Mouse (Mus musculus): Measurements from ENCODE around the gene Col1a1.
A peak's percentile ranks its signal among the peaks of the same experiment; 100 is the strongest.

The Col1a1 gene

DNA sequence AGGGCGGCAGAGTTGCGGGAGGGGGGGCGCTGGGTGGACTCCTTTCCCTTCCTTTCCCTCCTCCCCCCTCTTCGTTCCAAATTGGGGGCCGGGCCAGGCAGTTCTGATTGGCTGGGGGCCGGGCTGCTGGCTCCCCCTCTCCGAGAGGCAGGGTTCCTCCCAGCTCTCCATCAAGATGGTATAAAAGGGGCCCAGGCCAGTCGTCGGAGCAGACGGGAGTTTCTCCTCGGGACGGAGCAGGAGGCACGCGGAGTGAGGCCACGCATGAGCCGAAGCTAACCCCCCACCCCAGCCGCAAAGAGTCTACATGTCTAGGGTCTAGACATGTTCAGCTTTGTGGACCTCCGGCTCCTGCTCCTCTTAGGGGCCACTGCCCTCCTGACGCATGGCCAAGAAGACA lies at the start of gene Col1a1:
TSS of gene Col1a1 (plus strand) at position 180 of the 400 bp plus-strand sequence.
- no peak for DNase-seq (ENCODE audit: low spot score in 2 of 2)

DNA sequence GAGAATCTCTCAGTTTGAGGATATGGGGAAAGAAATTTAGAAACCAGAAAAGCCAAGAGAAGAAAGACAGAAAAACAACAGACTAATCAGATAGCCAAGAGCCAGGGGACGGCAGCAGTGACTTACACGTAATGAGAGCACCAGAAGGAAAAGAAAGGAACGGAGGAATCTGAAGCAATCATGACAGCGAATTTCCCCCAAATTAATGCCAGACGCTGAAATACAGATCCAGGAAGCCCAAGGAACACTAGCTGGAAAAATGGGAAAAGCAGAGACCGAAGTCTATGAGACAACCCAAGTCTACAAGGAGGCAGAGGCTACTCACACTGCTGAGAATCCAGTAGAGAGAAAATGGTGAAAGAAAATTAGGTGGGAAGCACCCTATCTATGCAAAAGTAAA lies 44.9 kb upstream of the Col1a1 start:
- DNase-seq (ENCODE audit: low spot score in 2 of 2) = no peak

DNA sequence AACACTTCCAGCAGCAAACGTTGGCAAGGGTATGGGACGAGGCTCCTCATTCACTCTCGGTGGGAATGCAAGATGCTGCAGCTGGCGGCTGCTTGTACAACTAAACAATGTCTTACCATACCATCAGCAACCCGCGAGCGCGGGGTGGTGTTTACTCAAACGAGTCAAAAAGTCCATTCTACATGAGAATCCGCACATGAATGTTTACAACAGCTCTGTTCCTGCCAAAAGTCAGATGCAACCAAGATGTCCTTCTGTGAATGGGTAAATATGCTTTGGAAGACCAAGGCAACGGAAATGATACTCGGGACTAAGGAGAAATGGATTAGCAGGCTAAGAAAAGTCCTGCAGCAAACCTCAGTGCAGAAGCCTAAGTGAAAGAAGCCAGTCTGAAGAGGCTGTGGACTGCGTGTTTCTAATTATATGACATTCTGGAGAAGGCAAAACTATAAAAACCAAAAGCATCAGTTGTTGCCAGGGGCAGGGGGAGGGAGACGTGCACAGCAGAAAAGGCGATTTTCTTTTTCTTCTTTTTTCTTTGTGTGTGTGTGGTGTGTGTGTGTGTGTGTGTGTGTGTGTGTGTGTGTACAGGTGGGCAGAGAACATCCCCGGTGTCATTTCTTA lies 39.2 kb upstream of the Col1a1 start:
- DNase-seq (ENCODE audit: low spot score in 2 of 2) = no peak

DNA sequence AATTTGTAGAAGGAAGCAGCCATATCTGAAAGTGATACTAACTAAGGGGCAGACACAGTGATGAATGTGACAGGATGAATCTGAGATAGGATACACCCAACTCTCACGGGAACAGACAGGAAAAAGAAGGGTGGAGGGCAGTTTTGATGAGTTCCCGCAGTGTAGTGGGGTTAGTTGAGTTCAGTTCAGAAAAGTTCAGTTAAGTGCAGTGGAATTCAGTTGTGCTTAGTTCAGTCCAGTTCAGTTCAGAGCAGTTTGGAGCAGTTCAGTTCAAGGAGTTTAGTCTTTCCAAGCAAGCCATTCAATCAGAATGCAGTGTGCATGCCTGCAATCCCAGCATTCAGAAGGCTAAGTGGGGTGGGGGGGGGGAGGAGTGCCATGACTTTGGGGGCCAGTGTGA lies 34.8 kb upstream of the Col1a1 start:
- no peak for DNase-seq (ENCODE audit: low spot score in 2 of 2)

DNA sequence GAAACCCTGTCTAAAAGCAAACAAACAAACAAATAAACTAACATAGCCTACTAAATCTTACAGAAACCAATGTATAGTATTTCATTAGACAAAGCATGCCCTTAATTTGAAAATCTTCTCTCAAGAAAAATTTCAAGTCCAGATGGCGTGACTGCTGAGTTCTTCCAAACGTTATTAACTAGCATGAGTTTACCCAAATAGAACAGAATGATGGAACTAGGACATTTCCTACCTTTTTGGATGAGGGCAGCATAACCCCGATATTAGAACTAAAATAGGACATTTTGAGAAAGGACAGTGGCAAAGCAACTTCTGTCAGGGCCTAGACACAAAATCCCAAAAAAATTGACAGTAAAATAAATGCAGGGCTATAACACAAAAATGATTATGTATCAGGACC lies 31.7 kb upstream of the Col1a1 start:
- DNase-seq (ENCODE audit: low spot score in 2 of 2) = no peak

DNA sequence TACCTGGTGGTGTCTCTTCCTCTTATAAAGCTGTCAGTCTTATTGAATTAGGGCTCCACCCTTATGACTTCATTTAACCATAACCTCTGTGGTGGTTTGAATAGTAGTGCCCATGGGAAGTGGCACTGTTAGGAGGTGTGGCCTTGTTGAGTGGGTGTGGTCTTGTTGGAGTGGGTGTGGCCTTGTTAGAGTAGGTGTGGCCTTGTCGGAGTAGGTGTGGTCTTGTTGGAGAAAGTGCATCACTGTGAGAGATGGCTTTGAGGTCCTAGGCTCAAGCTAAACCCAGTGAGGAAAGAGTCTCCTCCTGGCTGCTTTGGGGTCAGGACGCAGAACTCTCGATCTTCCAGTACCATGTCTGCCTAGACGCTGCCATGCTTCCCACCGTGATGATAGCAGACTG lies 25.1 kb upstream of the Col1a1 start:
- no peak for DNase-seq (ENCODE audit: low spot score in 2 of 2)

DNA sequence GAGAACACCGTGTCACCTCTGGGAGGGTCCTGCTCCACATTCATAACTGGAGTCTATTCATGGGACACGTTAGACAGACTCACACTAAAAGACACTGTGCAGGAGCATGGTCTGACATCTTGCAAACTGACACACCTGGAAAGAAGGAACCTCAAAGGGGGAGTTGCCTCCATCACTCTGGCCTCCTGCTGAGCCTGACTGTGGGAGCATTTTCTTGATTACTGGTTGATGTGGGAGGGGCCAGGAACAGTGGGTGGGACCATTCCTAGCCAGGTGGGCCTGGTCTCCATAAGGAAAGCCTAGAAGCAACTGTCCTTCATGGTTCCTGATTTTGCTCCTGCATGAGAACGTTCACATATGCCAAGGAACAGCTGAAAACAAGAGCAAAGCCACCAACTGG lies 23.5 kb upstream of the Col1a1 start:
- no peak for DNase-seq (ENCODE audit: low spot score in 2 of 2)

DNA sequence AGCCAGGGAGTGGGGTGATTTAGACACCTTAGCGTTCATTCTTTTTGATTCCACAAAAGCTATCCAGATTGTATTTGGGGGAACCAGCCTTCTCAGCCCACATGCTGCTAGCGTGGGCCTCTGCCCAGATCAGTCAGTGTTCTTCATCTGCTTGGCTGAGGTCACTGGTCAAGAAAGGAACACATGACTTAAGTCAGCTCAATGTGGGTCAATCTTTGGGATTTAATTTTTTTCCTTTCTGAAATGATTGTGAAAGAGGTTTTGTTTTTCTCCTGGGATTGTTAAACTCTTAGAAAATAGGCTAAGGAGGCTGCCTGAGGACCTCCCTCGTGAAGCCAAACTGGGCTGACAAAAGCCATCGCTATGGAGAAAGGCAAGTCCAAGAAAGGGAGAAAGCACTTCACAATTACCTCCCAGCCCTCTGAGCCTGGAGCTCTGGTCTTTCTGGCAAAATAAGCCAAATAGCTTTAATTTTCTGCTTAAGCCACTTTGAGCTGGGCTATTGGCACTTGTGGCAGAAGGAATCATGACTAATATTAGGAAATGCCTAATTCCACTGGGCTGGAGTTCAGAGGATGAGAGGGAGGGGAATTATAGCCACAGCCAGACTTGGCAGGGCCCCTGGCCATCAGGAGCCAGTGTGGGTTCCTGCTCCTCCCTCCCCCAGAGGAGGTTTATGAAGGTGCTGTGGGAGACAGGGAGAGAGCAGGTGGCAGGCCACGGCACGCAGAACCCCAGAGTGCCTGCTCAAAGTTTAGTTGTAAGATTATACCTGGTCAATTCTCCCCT lies 22.5 kb upstream of the Col1a1 start:
- no peak for DNase-seq (ENCODE audit: low spot score in 2 of 2)

DNA sequence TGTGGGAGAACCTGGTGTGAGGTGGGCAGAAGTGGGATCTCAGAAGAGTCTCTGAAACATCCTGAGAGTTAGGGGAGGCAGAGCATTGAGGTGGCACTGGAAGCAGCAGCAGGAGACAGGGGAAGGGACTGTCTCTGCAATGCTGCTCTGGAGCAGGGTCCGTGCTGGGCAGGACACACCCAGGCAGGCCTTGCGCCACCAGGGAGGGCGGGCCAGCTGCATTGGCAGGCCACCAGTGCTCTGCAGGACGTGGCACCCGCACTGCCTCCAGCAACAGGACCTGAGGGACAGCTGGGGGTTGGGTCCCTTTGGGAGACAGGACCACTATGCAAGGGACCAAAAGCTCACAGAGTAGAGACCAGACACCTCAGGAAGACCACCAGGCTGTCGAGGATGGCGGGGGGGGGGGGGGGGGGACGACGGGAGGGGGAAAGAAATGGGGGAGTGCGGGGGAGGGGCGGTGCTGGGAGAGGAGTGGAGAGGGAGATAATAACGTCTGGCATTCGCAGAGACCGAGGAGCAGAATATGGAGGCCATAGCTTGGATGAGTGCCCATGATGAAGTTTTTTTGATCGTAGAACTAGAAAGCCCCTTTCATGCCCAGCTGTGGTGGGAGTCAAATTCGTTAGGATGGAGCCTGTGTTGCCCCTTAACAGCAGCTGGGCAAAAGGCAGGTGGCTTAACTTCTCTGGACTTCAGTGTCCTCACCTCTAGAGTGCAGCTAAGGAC lies 20.2 kb upstream of the Col1a1 start:
- no peak for DNase-seq (ENCODE audit: low spot score in 2 of 2)

DNA sequence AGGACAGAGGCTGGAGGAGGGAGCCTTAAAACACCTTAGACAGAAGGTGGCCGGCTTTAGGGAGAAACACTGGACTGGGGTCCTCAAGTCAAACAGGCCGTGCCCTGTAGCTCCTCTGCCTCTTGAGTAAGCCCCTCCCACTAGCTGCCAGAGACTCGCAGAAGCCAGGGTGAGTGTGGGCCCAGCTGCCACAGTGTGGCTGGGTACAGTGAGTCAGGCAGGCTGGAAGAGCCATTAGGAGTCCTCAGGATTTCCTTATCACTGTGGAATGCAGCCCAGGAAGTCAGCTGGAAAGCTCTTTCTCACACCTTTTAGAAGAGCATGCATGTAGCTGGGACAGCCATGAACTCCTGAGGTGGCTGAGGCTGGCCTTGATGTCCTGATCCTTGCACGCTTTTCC lies 19.5 kb upstream of the Col1a1 start:
- DNase-seq (ENCODE audit: low spot score in 2 of 2) = no peak

DNA sequence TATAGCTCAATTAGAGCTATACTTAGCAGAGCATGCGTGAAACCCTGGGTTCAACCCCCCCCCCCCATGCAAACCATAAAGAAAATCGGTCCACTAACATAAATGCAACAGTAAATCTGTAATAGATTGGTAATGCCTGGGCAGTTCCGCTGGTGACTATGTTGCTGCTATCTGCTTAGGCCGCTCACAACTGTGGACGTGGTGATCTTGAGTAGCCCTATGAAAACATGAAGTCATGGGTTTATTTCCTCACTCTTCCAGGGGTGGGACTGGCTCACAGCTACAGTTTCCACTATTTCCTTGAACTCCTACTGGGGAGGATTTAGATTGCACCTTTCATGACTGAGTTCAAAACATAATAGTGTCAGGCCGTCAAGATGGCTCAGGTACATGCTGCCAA lies 18.3 kb upstream of the Col1a1 start:
- DNase-seq (ENCODE audit: low spot score in 2 of 2) = no peak

DNA sequence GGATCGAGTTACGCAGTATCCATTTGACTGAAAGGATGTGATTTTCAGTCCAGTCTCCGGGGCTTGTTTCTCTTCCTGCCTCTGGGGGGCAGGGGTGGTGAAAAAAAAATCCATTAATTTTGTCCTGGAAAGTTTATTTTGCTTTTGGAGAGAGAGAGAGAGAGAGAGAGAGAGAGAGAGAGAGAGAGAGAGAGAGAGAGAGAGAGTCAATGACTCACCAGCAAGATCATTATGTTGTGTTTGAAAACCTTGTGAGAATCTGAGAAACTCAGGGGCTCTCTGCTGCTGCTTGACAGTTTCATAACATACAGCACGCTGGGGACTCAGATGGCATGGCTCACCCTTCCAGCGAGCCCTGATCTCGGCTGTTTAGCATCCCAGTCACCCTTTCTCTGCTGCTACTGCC lies 15.0 kb upstream of the Col1a1 start:
- no peak for DNase-seq (ENCODE audit: low spot score in 2 of 2)

DNA sequence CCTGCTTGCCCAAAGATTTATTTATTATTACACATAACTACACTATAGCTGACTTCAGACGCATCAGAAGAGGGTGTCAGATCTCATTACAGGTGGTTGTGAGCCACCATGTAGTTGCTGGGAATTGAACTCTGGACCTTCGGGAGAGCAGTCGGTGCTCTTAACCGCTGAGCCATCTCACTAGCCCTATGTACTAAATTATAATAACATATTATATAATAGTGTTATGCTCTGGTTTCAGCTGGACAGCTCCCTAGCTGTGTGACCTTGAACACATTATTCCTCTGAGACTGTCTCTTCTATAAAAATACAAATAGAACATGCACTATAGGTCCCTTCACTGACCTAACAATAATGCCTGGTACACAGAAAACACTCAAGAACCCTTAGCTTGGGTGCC lies 11.0 kb upstream of the Col1a1 start:
- DNase-seq (ENCODE audit: low spot score in 2 of 2) = no peak

DNA sequence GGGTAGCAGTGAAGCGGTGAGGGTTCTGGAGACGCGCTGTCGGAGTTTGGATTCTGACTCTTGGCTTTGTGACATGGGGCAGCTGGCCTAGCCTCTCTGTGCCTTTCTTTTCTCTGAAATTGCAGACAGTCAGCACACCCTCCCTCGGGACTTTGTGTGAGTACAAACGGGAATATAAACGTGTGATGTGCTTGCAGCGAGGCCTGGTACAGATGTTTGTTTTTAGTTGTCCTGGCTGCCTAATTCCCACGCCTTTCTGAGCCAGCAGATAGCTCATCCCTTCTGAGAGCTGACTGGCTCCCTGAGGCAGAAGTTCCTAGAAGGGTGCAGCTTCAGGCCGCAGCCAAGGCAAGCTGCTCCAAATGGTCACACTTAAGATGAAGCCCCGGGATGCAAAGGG lies 9.6 kb upstream of the Col1a1 start:
- no peak for DNase-seq (ENCODE audit: low spot score in 2 of 2)

DNA sequence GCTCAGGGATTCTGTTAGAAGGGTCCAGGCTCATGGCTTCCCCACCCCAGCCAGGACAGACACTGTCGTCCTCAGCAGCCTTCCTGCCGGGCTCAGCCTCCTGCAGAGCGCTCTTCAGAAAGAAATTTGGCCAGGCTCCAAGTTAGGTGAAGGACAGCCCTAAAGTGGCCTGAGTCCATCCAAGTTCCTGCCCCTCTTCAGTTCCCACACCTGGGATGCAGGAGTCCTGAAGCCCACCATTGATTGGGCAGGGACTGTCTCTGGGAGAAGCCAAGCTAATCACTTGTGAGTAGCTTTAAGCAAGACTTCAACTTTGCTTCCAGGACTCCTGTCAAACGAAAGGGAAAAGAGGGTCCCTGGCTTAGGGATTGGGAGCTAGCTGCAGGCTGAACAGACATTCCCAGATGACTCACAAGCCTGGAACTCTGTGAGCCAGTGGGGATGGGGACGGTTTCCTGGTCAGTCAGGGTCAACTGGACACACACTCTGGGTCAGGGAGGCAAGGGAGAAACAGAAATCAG lies 8.2 kb upstream of the Col1a1 start:
- DNase-seq (ENCODE audit: low spot score in 2 of 2) = no peak

DNA sequence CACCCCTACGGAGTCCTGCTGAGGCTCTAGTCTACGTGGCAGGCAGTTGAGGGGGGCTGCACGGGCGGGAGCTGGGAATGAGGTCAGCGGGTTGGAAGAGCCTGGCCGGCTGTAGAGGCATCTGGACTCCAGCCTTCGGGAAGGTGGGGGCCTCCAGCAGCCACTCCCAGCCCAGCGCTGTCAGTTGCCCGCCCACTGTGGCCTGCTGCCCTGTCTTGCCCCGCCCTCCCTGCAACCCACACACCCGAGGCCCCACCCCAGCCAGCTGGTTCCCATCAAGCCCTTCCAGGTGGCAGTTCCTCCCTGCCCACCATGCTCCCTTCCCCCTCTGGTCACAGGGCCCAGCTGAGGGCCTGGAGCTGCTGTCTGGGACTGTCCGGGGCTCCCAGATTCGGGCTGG lies 7.2 kb upstream of the Col1a1 start:
- no peak for DNase-seq (ENCODE audit: low spot score in 2 of 2)

DNA sequence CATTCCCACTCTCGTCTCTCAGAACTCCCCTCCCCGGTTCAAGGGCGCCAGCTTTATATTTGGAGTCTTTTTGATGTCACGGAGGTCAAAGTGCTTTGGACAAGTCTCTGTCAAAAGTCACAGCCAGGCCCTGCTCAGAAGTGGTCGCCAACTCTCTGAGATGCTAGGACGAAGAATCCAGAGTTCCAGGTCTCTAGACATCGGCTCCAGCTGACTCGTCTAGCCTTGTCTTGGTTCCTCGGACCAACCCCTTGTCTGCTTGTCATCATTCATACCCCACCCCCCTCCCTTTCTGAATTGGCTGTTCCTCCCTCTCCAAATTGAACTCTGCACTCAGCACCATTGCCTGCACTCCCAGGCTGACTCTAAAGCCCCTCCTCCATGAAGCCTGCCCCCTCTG lies 6.4 kb upstream of the Col1a1 start:
- no peak for DNase-seq (ENCODE audit: low spot score in 2 of 2)

DNA sequence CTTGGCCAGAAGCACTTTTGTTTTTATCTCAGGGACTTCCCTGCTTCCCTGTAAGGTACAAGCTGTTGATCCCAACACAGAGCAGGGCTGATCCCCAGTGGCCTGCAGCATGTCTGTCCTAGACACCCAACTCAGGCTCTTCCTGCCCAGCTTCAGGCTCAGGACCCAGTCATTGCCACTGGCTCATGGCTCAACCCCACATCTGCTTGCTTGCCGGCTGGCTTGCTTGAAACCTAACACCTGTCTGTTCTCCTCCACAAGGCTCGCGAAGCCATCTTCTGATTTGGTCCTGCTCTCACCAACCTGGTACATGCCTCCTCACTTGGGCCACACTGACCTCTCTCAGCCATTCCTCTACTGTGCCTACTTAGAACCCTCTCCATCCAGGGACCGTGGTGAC lies 5.9 kb upstream of the Col1a1 start:
- no peak for DNase-seq (ENCODE audit: low spot score in 2 of 2)

DNA sequence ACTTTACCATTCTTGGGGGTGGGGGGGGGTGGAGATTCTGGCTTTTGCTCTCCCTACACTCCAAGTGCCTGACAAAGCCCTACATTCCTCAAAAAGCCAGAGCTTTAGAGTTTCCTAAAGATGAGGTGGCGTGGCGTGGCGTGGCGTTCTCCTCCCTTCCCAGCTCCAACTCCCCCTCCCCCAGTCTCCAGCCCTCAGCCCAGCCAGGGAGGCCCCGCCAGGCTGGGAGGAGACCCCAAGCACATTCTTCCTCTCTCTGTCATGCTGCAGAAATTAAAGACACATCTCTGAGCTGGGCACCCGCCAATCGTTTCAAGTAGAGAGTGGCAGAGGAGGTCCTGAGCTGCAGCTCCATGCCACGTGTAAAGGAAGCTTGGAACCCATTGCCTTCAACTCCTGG lies 2.4 kb upstream of the Col1a1 start:
- DNase-seq (ENCODE audit: low spot score in 2 of 2) = no peak

DNA sequence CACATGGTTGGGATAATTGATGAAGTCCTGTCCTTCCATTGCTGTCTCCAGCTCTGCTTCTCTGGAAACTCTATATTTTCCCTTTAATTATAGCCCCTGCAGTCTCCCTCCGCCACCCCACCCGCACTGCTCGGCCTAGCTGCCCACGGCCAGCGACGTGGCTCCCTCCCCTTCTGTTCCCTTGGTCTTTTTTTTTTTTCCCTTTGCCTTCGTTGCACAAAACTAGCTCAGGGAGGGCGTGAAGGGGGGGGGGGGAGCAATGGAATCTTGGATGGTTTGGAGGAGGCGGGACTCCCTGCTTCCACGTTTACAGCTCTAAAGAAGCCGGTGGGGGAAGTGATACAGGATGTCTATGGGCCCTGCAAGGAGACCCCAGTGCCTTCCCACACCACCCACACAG lies 1.5 kb upstream of the Col1a1 start:
- no peak for DNase-seq (ENCODE audit: low spot score in 2 of 2)

DNA sequence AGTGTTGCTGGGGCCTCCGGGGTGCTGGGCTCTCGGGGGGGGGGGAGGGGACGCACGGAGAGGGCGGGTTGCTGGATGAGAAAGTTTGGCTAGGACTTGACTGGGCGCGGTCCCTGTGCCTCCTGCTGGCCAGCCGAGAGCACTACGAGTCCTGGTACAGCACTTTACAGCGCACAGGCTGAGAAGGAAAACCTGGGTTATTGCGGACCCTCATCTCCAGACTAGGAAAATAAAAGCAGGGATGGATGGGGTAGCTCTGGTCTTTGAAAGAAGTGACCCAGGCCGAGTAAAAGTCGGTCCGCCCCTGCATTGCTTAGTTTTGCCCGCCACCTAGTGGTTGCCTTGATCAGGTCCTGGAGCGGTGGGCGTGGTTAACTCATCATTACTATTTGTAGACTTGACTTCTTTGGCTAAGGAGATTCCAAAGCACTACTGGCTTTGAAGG lies 849 bp downstream of the Col1a1 start:
- DNase-seq (ENCODE audit: low spot score in 2 of 2) = peak; percentile 86 to 90

DNA sequence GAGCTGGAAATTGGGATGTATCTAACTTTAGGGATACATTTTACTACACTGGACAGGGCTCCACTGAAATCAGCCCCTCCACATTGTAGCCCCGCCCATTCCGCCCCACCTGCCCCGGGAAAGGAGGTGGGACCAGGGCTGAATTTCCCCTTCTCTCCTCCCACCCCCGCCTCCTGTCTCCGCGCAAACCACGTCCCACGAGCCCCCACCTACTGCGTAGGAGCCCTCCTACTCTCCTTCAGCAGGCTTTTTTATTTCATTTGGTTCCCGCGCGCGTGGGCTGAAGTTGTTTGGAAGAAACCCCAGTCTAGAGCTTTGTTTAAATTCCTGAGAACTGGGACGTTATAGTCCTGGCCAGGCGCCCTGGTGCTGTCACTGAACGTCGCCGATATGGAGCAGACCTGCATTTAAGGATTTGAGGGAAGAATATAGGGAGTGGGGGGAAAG lies 1.3 kb downstream of the Col1a1 start:
- peak; percentile 74 to 76 for DNase-seq (ENCODE audit: low spot score in 2 of 2)

DNA sequence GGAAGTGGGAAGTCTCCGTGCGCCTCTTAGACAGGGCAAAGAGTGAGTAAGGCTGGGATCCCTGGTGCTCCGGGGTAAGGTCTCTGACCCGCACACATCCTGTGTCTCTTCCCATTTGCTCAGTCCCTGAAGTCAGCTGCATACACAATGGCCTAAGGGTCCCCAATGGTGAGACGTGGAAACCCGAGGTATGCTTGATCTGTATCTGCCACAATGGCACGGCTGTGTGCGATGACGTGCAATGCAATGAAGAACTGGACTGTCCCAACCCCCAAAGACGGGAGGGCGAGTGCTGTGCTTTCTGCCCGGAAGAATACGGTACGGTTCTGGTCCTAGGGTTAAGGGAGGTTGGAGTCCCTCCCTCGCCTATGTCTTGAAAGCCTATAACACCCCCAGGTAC lies 1.8 kb downstream of the Col1a1 start:
- no peak for DNase-seq (ENCODE audit: low spot score in 2 of 2)
